Mouse (Mus musculus): ENCODE results near the gene Tmem217.

- TF ChIP-seq HCFC1 (IDR thresholded peaks at IDR 0.05; ENCODE audit: low read depth, low read length) (no peak), POLR2A (IDR thresholded peaks at IDR 0.05; ENCODE audit: control insufficient read depth in 1 of 2, insufficient read depth in 1 of 2, low read depth in 1 of 2, low read length in 2 of 2, poor library complexity in 1 of 2) (no peak), CTCF (IDR thresholded peaks at IDR 0.05 in 2 of 3, conservative IDR thresholded peaks at IDR 0.05 in 1 of 3; ENCODE audit: control insufficient read depth in 1 of 3, insufficient read depth in 1 of 3, low read depth in 2 of 3, low read length in 3 of 3, poor library complexity in 1 of 3, severe bottlenecking in 1 of 3) (no peak), CHD2 (IDR thresholded peaks at IDR 0.05; ENCODE audit: low read length) (no peak), TCF12 (IDR thresholded peaks at IDR 0.05; ENCODE audit: low read depth, low read length) (no peak), TAL1 (IDR thresholded peaks at IDR 0.05; ENCODE audit: low read length) (no peak), MAX (IDR thresholded peaks at IDR 0.05; ENCODE audit: low read length) (no peak)
Observed at GRCm38 (mm10) chr17:29584306-29584705, 32.1 kb upstream of the Tmem217 start.
